18 mouse cellular contexts compared by ENCODE assay signal in the genomic region with DNA sequence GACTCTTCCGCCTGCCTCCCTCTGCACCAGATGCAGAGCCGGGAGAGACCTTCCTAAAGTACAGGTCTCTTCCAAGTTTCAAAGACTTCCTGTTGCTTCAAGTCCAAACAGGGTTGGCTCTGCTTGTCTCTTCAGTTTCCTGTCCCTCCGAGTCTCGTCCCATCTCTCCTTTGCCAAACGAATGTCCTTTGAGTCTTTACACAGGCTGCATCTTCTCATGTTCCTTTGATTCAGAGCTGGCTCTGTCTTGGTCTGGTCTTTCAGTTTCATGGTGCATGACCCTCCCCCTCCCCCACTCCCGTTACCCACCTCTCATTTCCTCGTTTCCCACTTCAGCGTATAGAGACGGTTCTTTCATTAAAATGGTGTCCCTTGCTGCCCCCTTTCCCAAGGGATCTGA. TPM values are rescaled to one million over a fixed set of nuclear protein-coding genes. Genes with fewer than 3 reads are reported as not detected.
DNase-seq lines count a peak whose midpoint lies in the region; ATAC-seq and TF ChIP-seq lines count a peak whose summit lies in the region.
"Had no signal": no experiment of that assay in that cellular context is flagged by ENCODE, and none has a peak within 500 bp of the region (broad histone marks: within the 10 kb centered on the region; RNA-seq: fewer than 3 reads in every experiment).

No protein-coding gene starts in this region.

- no peak overlapping the region for H3K4me3 ChIP-seq in kidney, embryonic 14.5 days (ENCODE audit: low read length)
- H3K4me3 ChIP-seq in thymus, adult 2 months (ENCODE audit: control insufficient read depth, insufficient read depth, low read length): no peak overlapping the region
- H3K4me3 ChIP-seq: erythroblast, embryonic 14.5 days; forebrain, embryonic 15.5 days; heart, embryonic 15.5 days; intestine, embryonic 15.5 days; layer of hippocampus, adult 2 months; limb, embryonic 13.5 days; liver, embryonic 15.5 days; myocyte had no signal

- WGBS in kidney, embryonic 14.5 days: 31% methylated on average over 9 of the region's 9 CpGs
- 29% methylated on average over 9 of the region's 9 CpGs for WGBS in thymus, adult 2 months

- H3K4me1 ChIP-seq in kidney, embryonic 14.5 days (ENCODE audit: control insufficient read depth, insufficient read depth, low read length): peaks cover 3% of the 10 kb centered on the region; the same call in 1 of the 2 replicates
- H3K4me1 ChIP-seq in thymus, adult 2 months (replicated peaks; ENCODE audit: control insufficient read depth, insufficient read depth, low read length): peaks cover 48% of the 10 kb centered on the region
- H3K4me1 ChIP-seq: forebrain, embryonic 15.5 days; heart, embryonic 15.5 days; intestine, embryonic 15.5 days; liver, embryonic 15.5 days had no signal

- no peak for TF ChIP-seq CTCF in thymus, adult 2 months (IDR thresholded peaks at IDR 0.05; ENCODE audit: borderline replicate concordance, control insufficient read depth, extremely low read depth, insufficient read depth, low read length, poor library complexity)

- peak; percentile 39 for DNase-seq in kidney, postnatal 10 days
- DNase-seq in thymus, adult 2 months: no peak
- DNase-seq in thymus, postnatal 10 days (ENCODE audit: low spot score in 2 of 2): no peak
- DNase-seq in induced T-regulatory cell, adult 2 months (ENCODE audit: low read depth): peak; percentile 67
- DNase-seq in thymus, postnatal 4 days: peak; percentile 51
- DNase-seq in testis, postnatal 14 days (ENCODE audit: low spot score): no peak
- DNase-seq: adrenal gland, postnatal 10 days; cerebellum, adult 18-20 months; midbrain, embryonic 14.5 days had no signal

- no peak overlapping the region for H3K27ac ChIP-seq in kidney, embryonic 14.5 days (ENCODE audit: low read depth, low read length)
- peak overlapping the region; percentile 24; the same call in 1 of the 2 replicates for H3K27ac ChIP-seq in thymus, adult 2 months (ENCODE audit: control insufficient read depth, insufficient read depth, low read length)
- H3K27ac ChIP-seq: forebrain, embryonic 15.5 days; heart, embryonic 15.5 days; intestine, embryonic 15.5 days; layer of hippocampus, adult 2 months; limb, embryonic 13.5 days; liver, embryonic 15.5 days had no signal

- no peak overlapping the region; the same call in 1 of the 2 replicates for H3K4me2 ChIP-seq in kidney, embryonic 14.5 days (replicated peaks; ENCODE audit: low read depth, low read length)
- H3K4me2 ChIP-seq: forebrain, embryonic 15.5 days; heart, embryonic 15.5 days; intestine, embryonic 15.5 days; limb, embryonic 13.5 days; liver, embryonic 15.5 days had no signal

- no peaks in the 10 kb centered on the region for H3K9me3 ChIP-seq in kidney, embryonic 14.5 days (ENCODE audit: control insufficient read depth, low read length)
- H3K9me3 ChIP-seq: forebrain, embryonic 15.5 days; heart, embryonic 15.5 days; intestine, embryonic 15.5 days; limb, embryonic 13.5 days; liver, embryonic 15.5 days had no signal

- H3K36me3 ChIP-seq in kidney, embryonic 14.5 days (ENCODE audit: control insufficient read depth, insufficient read depth, low read length): no peaks in the 10 kb centered on the region
- H3K36me3 ChIP-seq in thymus, adult 2 months (ENCODE audit: control insufficient read depth, insufficient read depth, low read length): no peaks in the 10 kb centered on the region
- H3K36me3 ChIP-seq: forebrain, embryonic 15.5 days; heart, embryonic 15.5 days; intestine, embryonic 15.5 days; limb, embryonic 13.5 days; liver, embryonic 15.5 days had no signal

- H3K27me3 ChIP-seq in kidney, embryonic 14.5 days (ENCODE audit: control insufficient read depth, insufficient read depth, low read length): no peaks in the 10 kb centered on the region
- H3K27me3 ChIP-seq in thymus, adult 2 months (ENCODE audit: control insufficient read depth, insufficient read depth, low read length): no peaks in the 10 kb centered on the region
- H3K27me3 ChIP-seq: forebrain, embryonic 15.5 days; heart, embryonic 15.5 days; intestine, embryonic 15.5 days; limb, embryonic 13.5 days; liver, embryonic 15.5 days had no signal

- no peak for ATAC-seq in kidney, embryonic 14.5 days (ENCODE audit: low FRiP score, low TSS enrichment)
- ATAC-seq: forebrain, embryonic 15.5 days; intestine, embryonic 15.5 days had no signal

- no peak overlapping the region for H3K9ac ChIP-seq in kidney, embryonic 14.5 days (ENCODE audit: low read depth, low read length)
- H3K9ac ChIP-seq: forebrain, embryonic 15.5 days; heart, embryonic 15.5 days; intestine, embryonic 15.5 days; limb, embryonic 13.5 days; liver, embryonic 15.5 days had no signal

- TF ChIP-seq POLR2A in thymus, adult 2 months (IDR thresholded peaks at IDR 0.05; ENCODE audit: control insufficient read depth, extremely low read depth, insufficient read depth, low read length, poor library complexity): no peak

RNA-seq across cellular contexts. Expression of a gene that starts 47.9 kb away (rescaled TPM):
- polyA plus RNA-seq in kidney, embryonic 14.5 days (2014; fragmentation: Nextera tagmentation; extraction: Ambion mirVana): 18.3 and 32.2 TPM in 2 replicates
- polyA plus RNA-seq in thymus, adult 2 months (2012; rRNA removed): 23.3 and 34.8 TPM in 2 replicates

Comparison
In these comparisons a context has a peak if more than half of its experiments do, and no peak if none do; other contexts are left out.
1. DNase-seq: peak in kidney, postnatal 10 days (single experiment), induced T-regulatory cell, adult 2 months (single experiment) and thymus, postnatal 4 days (single experiment); none in thymus, adult 2 months (single experiment), thymus, postnatal 10 days (0 of 2) and testis, postnatal 14 days (single experiment).